Mouse (Mus musculus) bone marrow macrophage, adult 2 months (primary cell): ENCODE results near the gene Hspbap1.

Source experiments
- CTCF ChIP-seq: IDR thresholded peaks from 2 replicates; pipeline ENCODE4 v1.5.1; 2012; ENCODE audit warnings: low read depth, mild to moderate bottlenecking, low read length, moderate library complexity
- POLR2A ChIP-seq: IDR thresholded peaks from 2 replicates; pipeline ENCODE4 v1.6.1; 2012; ENCODE audit warnings: mild to moderate bottlenecking, low read depth, low read length, borderline replicate concordance

- TF ChIP-seq CTCF: no peak
- no peak for TF ChIP-seq POLR2A
Measured at GRCm38 (mm10) chr16:35751841-35752240, 18.3 kb upstream of the Hspbap1 start.
